Mouse (Mus musculus) megakaryocyte-erythroid progenitor cell, adult 5 weeks (primary cell): ENCODE measurements around the gene 4930451I11Rik. TPM values are rescaled to one million over a fixed set of nuclear protein-coding genes. Genes with fewer than 3 reads are reported as not detected.

Source experiments
- polyA plus RNA-seq: library from polyadenylated mRNA; stranded (reverse); fragments of >175 nt; gene quantifications from 2 replicates; pipeline ENCODE4 v1.2.3, GENCODE M21; 2012

Gene 4930451I11Rik
- polyA plus RNA-seq: not detected in 2 replicates

DNA sequence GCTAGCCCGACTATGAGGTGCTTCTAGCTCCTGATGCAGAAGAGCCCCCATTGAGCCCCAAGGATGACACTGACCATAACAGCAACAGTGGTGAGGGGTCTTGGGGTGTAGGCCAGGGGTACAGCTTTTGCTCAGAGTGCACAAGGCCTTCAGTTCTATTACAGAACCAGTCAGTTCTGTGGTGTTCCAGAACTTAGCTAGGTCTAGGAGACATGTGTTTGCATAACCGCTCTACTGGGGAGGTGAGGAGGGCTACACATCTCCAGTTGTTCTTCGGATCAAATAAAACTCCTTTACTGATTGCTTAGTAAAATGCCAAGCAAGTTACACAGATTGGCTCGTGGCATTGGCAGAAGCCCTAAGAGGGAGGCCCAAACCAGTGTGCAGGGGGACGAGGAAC, at the start of gene 4930451I11Rik:
Gene 4930451I11Rik (minus strand): TSS at position 101 of the 400 bp plus-strand sequence.

DNA sequence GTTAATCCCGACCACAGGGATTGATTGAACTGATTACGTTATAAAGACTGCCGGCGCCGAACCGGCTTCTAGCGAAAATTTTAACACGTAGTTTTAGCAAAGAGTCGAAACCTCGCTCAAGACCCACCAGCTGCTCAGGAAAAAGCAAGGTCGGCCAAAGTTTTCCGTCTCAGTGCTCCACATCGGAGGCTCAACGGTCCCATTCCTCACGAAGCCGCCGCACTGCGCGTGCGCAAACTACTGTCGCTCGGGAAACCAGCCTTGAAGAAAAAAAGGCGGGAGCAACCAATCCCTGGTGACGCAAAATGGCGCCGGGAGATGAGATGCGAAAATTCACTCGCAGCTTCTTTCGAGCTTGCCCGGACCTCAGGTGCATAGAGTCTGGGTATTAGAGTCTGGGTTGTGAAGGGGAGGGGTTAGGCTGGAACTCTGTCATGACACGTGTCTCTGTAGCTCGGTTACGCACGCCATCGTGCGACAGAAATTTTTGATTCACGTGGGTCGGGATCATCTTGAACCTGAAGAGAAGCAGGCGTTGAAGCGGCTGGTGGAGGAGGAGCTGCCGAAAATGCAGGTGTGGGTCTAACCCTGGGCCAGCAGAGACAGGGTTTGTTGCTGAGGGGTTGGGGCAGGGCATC, 30.8 kb upstream of the 4930451I11Rik start, which contains the start of gene Ino80e:
Gene Ino80e (minus strand): TSS at position 231 of the 638 bp plus-strand sequence.

DNA sequence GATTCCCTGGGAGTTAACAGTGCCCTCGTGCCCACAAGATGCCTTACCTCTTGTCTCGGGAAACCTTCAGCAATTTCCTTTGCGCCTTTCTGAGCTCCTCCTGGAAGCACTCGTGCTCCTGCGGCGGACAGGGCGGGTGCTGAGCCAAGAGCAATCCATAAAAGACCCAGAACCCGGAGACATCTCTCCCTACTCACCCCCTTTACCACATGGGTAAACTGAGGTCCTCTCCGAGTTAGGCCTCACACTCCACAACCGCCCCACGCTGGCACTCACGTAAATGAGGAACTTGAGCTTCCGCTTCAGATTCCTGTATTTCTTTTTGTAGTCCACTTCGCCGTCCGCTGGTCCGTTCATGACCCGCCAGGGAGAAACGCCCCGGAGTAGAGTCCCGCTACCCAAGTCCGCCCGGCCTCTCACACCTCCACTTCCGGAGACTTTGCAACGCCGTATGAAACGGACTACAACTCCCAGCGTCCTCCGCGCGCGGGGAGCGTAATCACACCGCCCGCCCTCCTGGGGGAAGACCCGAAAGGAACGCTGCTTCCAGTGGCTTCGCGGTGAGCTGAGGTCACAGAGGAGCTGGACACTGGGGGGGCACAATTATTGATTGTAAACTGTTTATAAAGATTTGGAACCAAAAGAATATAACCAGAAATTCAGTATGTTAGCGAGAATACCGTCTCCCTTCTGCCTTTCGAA, 30.1 kb upstream of the 4930451I11Rik start, which contains the start of gene Hirip3:
Gene Hirip3 (plus strand): TSS at position 544 of the 702 bp plus-strand sequence.

DNA sequence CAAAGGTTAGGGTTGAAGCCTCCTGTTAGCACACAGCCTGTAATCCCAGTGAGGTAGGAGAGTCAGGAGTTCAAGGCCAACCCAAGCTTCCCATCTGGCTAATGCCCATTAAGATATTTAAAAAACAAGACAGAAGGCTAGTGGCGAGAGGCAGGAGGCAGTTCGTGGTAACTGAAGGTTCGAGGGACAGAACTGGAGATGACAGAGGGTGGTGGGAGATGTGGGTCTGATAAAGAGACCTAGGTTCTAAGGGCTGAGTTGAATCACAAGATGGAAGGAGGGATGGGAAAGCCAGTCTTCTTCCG, 15.6 kb upstream of the 4930451I11Rik start, which contains the start of gene Doc2a:
Gene Doc2a (plus strand): TSS at position 301 of the 305 bp plus-strand sequence.

DNA sequence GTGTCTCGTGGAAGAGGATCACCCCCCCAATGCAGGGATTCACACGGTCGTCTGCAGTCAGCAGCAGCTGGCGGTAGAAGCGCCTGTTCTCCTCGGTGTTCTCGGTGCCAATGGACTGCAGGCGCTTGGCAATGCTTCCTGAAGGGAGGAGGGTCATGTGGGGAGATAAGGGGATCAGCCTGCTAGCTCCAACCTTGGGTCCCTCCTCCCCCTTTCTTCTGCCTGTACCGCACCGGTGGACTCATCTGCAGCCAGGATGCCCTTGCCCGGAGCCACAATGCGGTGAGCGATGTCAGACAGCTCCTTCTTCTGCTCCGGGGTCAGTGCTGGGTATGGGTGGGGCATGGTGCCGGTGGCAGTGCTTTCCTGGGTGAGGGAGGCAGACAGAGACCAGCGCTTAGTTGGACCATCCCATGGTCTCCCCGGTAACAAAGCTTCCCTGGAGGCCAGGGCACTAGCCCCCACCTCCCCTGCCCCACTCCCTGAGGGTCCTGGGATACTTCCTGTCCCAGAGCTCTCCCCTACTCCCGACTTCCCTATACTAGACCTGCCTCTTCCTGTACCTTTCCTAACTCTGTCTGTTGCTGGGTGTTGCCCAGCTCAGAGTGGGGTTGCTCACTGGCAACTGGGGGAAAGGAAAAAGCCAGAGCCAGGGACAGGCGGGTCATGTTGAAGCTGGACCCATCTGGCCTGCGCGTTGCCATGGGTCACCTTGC, 33.9 kb downstream of the 4930451I11Rik start, which contains the start of gene Fam57b:
Gene Fam57b (plus strand): TSS at position 258 of the 716 bp plus-strand sequence.

DNA sequence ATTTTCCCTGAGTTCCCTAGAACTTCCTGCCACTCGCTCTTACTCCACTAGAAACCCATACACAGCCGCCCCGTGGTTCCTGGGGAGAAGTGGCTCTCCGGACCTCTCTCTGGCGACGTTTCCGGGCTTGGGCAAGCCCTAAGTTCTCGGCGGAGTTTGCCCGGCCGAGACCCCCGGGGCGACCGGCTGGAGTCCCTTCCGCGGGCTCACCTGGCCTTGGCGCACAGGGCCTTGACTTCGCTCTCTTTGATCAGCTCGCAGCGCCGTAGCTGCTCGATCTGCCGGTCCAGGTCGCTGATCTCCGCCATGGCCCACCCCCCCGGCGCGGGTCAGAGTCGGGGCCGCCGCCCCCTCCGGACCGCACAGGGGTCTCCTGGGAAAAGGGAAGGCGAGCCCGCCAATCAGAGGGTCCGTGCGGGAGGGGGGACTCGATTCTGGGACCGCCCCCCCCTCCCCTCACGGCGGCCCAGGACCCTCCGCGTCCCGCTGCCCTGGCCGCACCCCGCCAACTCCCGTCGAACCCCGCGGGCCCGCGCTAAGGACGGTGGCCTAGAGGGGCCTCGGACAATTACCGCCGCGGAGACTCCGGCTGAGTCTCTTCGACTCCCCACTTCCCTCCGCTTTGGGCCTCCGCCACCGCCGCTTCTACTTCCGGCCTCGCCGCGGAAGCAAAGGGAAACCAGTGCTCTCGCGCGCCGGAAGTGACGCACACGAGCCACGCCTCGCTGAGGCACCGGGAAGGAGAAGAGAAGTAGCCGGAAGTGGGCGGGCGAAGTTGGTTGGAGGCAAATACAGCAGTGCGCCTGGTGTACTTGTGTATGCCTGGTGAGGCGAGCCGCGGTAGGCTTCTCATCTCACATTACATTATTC, 39.4 kb downstream of the 4930451I11Rik start, which contains the start of gene Ppp4c:
Gene Ppp4c (minus strand): TSS at position 646 of the 870 bp plus-strand sequence.

DNA sequence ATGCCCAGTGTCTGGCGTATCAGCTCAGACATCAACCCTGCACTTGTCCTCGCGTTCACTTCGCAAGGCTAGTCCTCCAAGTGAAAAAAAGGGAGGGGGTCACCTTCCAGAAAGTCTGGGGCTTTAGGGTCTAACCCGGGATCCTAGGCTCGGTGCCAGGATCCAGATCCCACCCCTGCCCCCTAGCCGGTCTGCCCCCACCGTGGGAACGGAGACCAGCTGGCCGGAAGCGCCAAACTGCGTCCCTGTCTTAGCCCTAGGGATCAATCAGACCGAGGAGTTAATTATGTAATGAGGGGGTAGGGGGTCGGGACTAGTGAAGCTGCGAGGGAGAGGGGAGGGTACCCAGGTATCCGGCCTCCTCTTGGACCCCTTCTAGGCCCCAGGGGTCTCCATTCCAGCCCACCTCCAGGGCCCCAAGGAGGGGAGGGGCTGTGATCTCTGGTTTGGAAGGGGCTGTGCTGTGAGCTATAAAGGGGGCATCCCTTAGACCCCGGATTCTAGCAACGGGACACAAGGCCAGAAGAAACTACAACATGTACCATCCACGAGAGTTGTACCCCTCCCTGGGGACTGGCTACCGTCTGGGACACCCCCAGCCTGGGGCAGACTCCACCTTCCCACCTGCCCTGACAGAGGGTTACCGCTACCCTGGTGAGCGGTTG, 50.3 kb downstream of the 4930451I11Rik start, which contains the start of gene Tbx6:
Gene Tbx6 (plus strand): TSS at position 513 of the 665 bp plus-strand sequence.

Other genes with a start within 250 kb of the 4930451I11Rik start
- gene Apobr, start 246.7 kb downstream of the 4930451I11Rik start, polyA plus RNA-seq: 22.0 and 22.6 TPM in 2 replicates
- gene Cln3, start 245.8 kb downstream of the 4930451I11Rik start, polyA plus RNA-seq: 20.1 and 24.7 TPM in 2 replicates
- gene Il27, start 236.7 kb downstream of the 4930451I11Rik start, polyA plus RNA-seq: 0.52 and 1.4 TPM in 2 replicates
- 3.6 and 5.1 TPM in 2 replicates for gene Nupr1, start 200.8 kb downstream of the 4930451I11Rik start, polyA plus RNA-seq
- 88.3 and 96.1 TPM in 2 replicates for gene Sgf29, start 182.3 kb downstream of the 4930451I11Rik start, polyA plus RNA-seq
- 0.28 and 0.36 TPM in 2 replicates for gene Sult1a1, start 155.2 kb downstream of the 4930451I11Rik start, polyA plus RNA-seq
- gene Bola2, start 136.2 kb downstream of the 4930451I11Rik start, polyA plus RNA-seq: 283 and 326 TPM in 2 replicates
- 9.5 and 9.6 TPM in 2 replicates for gene Slx1b, start 135.9 kb downstream of the 4930451I11Rik start, polyA plus RNA-seq
- gene Coro1a, start 123.9 kb downstream of the 4930451I11Rik start, polyA plus RNA-seq: 681 and 813 TPM in 2 replicates
- 113 and 144 TPM in 2 replicates for gene Mapk3, start 72.0 kb downstream of the 4930451I11Rik start, polyA plus RNA-seq
- gene Gdpd3, start 65.3 kb downstream of the 4930451I11Rik start, polyA plus RNA-seq: 5.5 and 8.6 TPM in 2 replicates
- 159 and 169 TPM in 2 replicates for gene Ypel3, start 54.7 kb downstream of the 4930451I11Rik start, polyA plus RNA-seq
- 1.5 and 2.0 TPM in 2 replicates for gene Tbx6, start 50.2 kb downstream of the 4930451I11Rik start, polyA plus RNA-seq
- 163 and 164 TPM in 2 replicates for gene Ppp4c, start 39.1 kb downstream of the 4930451I11Rik start, polyA plus RNA-seq
- 0.24 and 0.80 TPM in 2 replicates for gene Fam57b, start 34.0 kb downstream of the 4930451I11Rik start, polyA plus RNA-seq
- gene Doc2a, start 15.8 kb upstream of the 4930451I11Rik start, polyA plus RNA-seq: 0.03 TPM in 1 of 2 replicates, not detected in the other
- 162 and 272 TPM in 2 replicates for gene Hirip3, start 30.3 kb upstream of the 4930451I11Rik start, polyA plus RNA-seq
- gene Ino80e, start 30.7 kb upstream of the 4930451I11Rik start, polyA plus RNA-seq: 655 and 810 TPM in 2 replicates
- 176 and 182 TPM in 2 replicates for gene Taok2, start 53.1 kb upstream of the 4930451I11Rik start, polyA plus RNA-seq
- gene Tmem219, start 91.3 kb upstream of the 4930451I11Rik start, polyA plus RNA-seq: 46.0 and 48.8 TPM in 2 replicates
- gene Kctd13, start 97.2 kb upstream of the 4930451I11Rik start, polyA plus RNA-seq: 24.7 and 27.7 TPM in 2 replicates
- gene Asphd1, start 117.9 kb upstream of the 4930451I11Rik start, polyA plus RNA-seq: 0.35 TPM in 1 of 2 replicates, not detected in the other
- gene Sez6l2, start 118.9 kb upstream of the 4930451I11Rik start, polyA plus RNA-seq: 1.5 and 2.1 TPM in 2 replicates
- gene Cdipt, start 144.3 kb upstream of the 4930451I11Rik start, polyA plus RNA-seq: 127 and 143 TPM in 2 replicates
- 0.74 and 0.75 TPM in 2 replicates for gene Cdiptos, start 144.5 kb upstream of the 4930451I11Rik start, polyA plus RNA-seq
- gene Mvp, start 183.0 kb upstream of the 4930451I11Rik start, polyA plus RNA-seq: 25.1 and 28.0 TPM in 2 replicates
- 9.4 TPM in 1 of 2 replicates, not detected in the other for gene Pagr1b, start 184.8 kb upstream of the 4930451I11Rik start, polyA plus RNA-seq
- gene Pagr1a, start 185.7 kb upstream of the 4930451I11Rik start, polyA plus RNA-seq: 67.0 and 68.3 TPM in 2 replicates
- 146 and 149 TPM in 2 replicates for gene Gm42742, start 189.5 kb upstream of the 4930451I11Rik start, polyA plus RNA-seq
- gene Prrt2, start 189.6 kb upstream of the 4930451I11Rik start, polyA plus RNA-seq: 0.61 and 0.66 TPM in 2 replicates
- 845 and 941 TPM in 2 replicates for gene Maz, start 195.4 kb upstream of the 4930451I11Rik start, polyA plus RNA-seq
- 29.9 and 30.8 TPM in 2 replicates for gene Kif22, start 210.8 kb upstream of the 4930451I11Rik start, polyA plus RNA-seq